Mouse (Mus musculus): ENCODE data around the gene Il2rb. TPM values are rescaled to one million over a fixed set of nuclear protein-coding genes. Genes with fewer than 3 reads are reported as not detected.

Gene Il2rb
- polyA plus RNA-seq (2014; fragmentation: Nextera tagmentation; extraction: Ambion mirVana), result not detected in 2 replicates

- DNase-seq (ENCODE audit: low spot score, missing footprints), result no peak
- H3K9me3 ChIP-seq (ENCODE audit: control insufficient read depth, low read length), result no peaks in the 10 kb centered on the region
- no peak within 1 kb of the TSS for H3K4me3 ChIP-seq (ENCODE audit: low read depth, low read length)
- H3K4me1 ChIP-seq (ENCODE audit: control insufficient read depth, insufficient read depth, low read length), result no peaks in the 10 kb centered on the region
- no peaks in the 10 kb centered on the region for H3K27me3 ChIP-seq (ENCODE audit: control insufficient read depth, insufficient read depth, low read length)
- H3K36me3 ChIP-seq (ENCODE audit: control insufficient read depth, insufficient read depth, low read length), result no peaks in the 10 kb centered on the region
- no peak within 1 kb of the TSS for H3K4me2 ChIP-seq
- WGBS, result 86% methylated on average over 11 of the region's 11 CpGs
- ATAC-seq (ENCODE audit: low FRiP score), result no peak
- H3K27ac ChIP-seq (ENCODE audit: low read depth, low read length), result no peak within 1 kb of the TSS
- no peak within 1 kb of the TSS for H3K9ac ChIP-seq (ENCODE audit: low read length)
Measured at GRCm38 (mm10) chr15:78494968-78495406, at the start of gene Il2rb. Gene Il2rb (minus strand): TSS chr15:78495271.

- Histone ChIP-seq H3K4me2 (no peak within 1 kb of the TSS), H3K9me3 (ENCODE audit: control insufficient read depth, low read length) (no peaks in the 10 kb centered on the region), H3K36me3 (ENCODE audit: control insufficient read depth, insufficient read depth, low read length) (no peaks in the 10 kb centered on the region), H3K4me3 (ENCODE audit: low read depth, low read length) (no peak within 1 kb of the TSS), H3K9ac (ENCODE audit: low read length) (no peak within 1 kb of the TSS), H3K27me3 (ENCODE audit: control insufficient read depth, insufficient read depth, low read length) (no peaks in the 10 kb centered on the region), H3K4me1 (ENCODE audit: control insufficient read depth, insufficient read depth, low read length) (peaks cover 8% of the 10 kb centered on the region), H3K27ac (ENCODE audit: low read depth, low read length) (no peak within 1 kb of the TSS)
- WGBS, result 13% methylated on average over 14 of the region's 14 CpGs
- ATAC-seq (ENCODE audit: low FRiP score) (no peak), DNase-seq (ENCODE audit: low spot score, missing footprints) (peak; percentile 70)
Measured at GRCm38 (mm10) chr15:78544561-78545001, 49.5 kb upstream of the Il2rb start, which contains the start of gene Sstr3. Gene Sstr3 (minus strand): TSS chr15:78544685.

- no peak overlapping the region for H3K9ac ChIP-seq (ENCODE audit: low read length)
- no peaks in the 10 kb centered on the region for H3K9me3 ChIP-seq (ENCODE audit: control insufficient read depth, low read length)
- H3K36me3 ChIP-seq (ENCODE audit: control insufficient read depth, insufficient read depth, low read length), result no peaks in the 10 kb centered on the region
- H3K27ac ChIP-seq (ENCODE audit: low read depth, low read length), result no peak overlapping the region
- no peak overlapping the region for H3K4me3 ChIP-seq (ENCODE audit: low read depth, low read length)
- ATAC-seq (ENCODE audit: low FRiP score) (no peak), DNase-seq (ENCODE audit: low spot score, missing footprints) (peak; percentile 56)
- H3K4me2 ChIP-seq, result no peak overlapping the region
- WGBS, result 80% methylated on average over 15 of the region's 15 CpGs
- no peaks in the 10 kb centered on the region; the same call in 1 of the 2 replicates for H3K27me3 ChIP-seq (ENCODE audit: control insufficient read depth, insufficient read depth, low read length)
- peaks cover 8% of the 10 kb centered on the region for H3K4me1 ChIP-seq (ENCODE audit: control insufficient read depth, insufficient read depth, low read length)
Measured at GRCm38 (mm10) chr15:78544041-78544440, 49.0 kb upstream of the Il2rb start.

- H3K4me2 ChIP-seq, result no peak overlapping the region
- no peaks in the 10 kb centered on the region; the same call in 1 of the 2 replicates for H3K27me3 ChIP-seq (ENCODE audit: control insufficient read depth, insufficient read depth, low read length)
- no peak overlapping the region for H3K9ac ChIP-seq (ENCODE audit: low read length)
- no peaks in the 10 kb centered on the region for H3K36me3 ChIP-seq (ENCODE audit: control insufficient read depth, insufficient read depth, low read length)
- ATAC-seq (ENCODE audit: low FRiP score), result no peak
- DNase-seq (ENCODE audit: low spot score, missing footprints), result peak; percentile 64
- WGBS, result 81% methylated on average over 7 of the region's 7 CpGs
- H3K4me1 ChIP-seq (ENCODE audit: control insufficient read depth, insufficient read depth, low read length), result 0 out of 2 replicates have a peak, but pooled peaks cover 2% of the 10 kb centered on the region
- no peak overlapping the region for H3K27ac ChIP-seq (ENCODE audit: low read depth, low read length)
- H3K9me3 ChIP-seq (ENCODE audit: control insufficient read depth, low read length), result no peaks in the 10 kb centered on the region
- H3K4me3 ChIP-seq (ENCODE audit: low read depth, low read length), result no peak overlapping the region
Measured at GRCm38 (mm10) chr15:78542767-78543303, 47.8 kb upstream of the Il2rb start.

- no peaks in the 10 kb centered on the region; the same call in 1 of the 2 replicates for H3K27me3 ChIP-seq (ENCODE audit: control insufficient read depth, insufficient read depth, low read length)
- peak; percentile 62 for DNase-seq (ENCODE audit: low spot score, missing footprints)
- no peak overlapping the region for H3K27ac ChIP-seq (ENCODE audit: low read depth, low read length)
- 0 out of 2 replicates have a peak, but pooled peaks cover 2% of the 10 kb centered on the region for H3K4me1 ChIP-seq (ENCODE audit: control insufficient read depth, insufficient read depth, low read length)
- H3K9ac ChIP-seq (ENCODE audit: low read length), result no peak overlapping the region
- no peak overlapping the region for H3K4me2 ChIP-seq
- no peaks in the 10 kb centered on the region for H3K9me3 ChIP-seq (ENCODE audit: control insufficient read depth, low read length)
- 82% methylated on average over 3 of the region's 3 CpGs for WGBS
- H3K36me3 ChIP-seq (ENCODE audit: control insufficient read depth, insufficient read depth, low read length), result no peaks in the 10 kb centered on the region
- ATAC-seq (ENCODE audit: low FRiP score), result no peak
- H3K4me3 ChIP-seq (ENCODE audit: low read depth, low read length), result no peak overlapping the region
Measured at GRCm38 (mm10) chr15:78542098-78542766, 47.2 kb upstream of the Il2rb start.

- Histone ChIP-seq H3K27ac (ENCODE audit: low read depth, low read length) (no peak overlapping the region), H3K27me3 (ENCODE audit: control insufficient read depth, insufficient read depth, low read length) (no peaks in the 10 kb centered on the region; the same call in 1 of the 2 replicates), H3K4me2 (no peak overlapping the region), H3K9ac (ENCODE audit: low read length) (no peak overlapping the region), H3K4me3 (ENCODE audit: low read depth, low read length) (no peak overlapping the region), H3K36me3 (ENCODE audit: control insufficient read depth, insufficient read depth, low read length) (no peaks in the 10 kb centered on the region), H3K4me1 (ENCODE audit: control insufficient read depth, insufficient read depth, low read length) (0 out of 2 replicates have a peak, but pooled peaks cover 2% of the 10 kb centered on the region), H3K9me3 (ENCODE audit: control insufficient read depth, low read length) (no peaks in the 10 kb centered on the region)
- DNase-seq (ENCODE audit: low spot score, missing footprints) (peak; percentile 60), ATAC-seq (ENCODE audit: low FRiP score) (no peak)
- 88% methylated on average over 3 of the region's 3 CpGs for WGBS
Measured at GRCm38 (mm10) chr15:78541606-78542005, 46.5 kb upstream of the Il2rb start.

GRCm38 (mm10) chr15:78541036-78541435 lies 46.0 kb upstream of the Il2rb start:
- Histone ChIP-seq H3K4me2 (no peak overlapping the region), H3K9ac (ENCODE audit: low read length) (no peak overlapping the region), H3K27me3 (ENCODE audit: control insufficient read depth, insufficient read depth, low read length) (no peaks in the 10 kb centered on the region; the same call in 1 of the 2 replicates), H3K27ac (ENCODE audit: low read depth, low read length) (no peak overlapping the region), H3K4me3 (ENCODE audit: low read depth, low read length) (no peak overlapping the region), H3K4me1 (ENCODE audit: control insufficient read depth, insufficient read depth, low read length) (peaks cover 3% of the 10 kb centered on the region; the same call in 1 of the 2 replicates), H3K36me3 (ENCODE audit: control insufficient read depth, insufficient read depth, low read length) (no peaks in the 10 kb centered on the region), H3K9me3 (ENCODE audit: control insufficient read depth, low read length) (no peaks in the 10 kb centered on the region)
- ATAC-seq (ENCODE audit: low FRiP score) (no peak), DNase-seq (ENCODE audit: low spot score, missing footprints) (peak; percentile 10)
- WGBS, result 89% methylated on average over 3 of the region's 3 CpGs

- no peak for ATAC-seq (ENCODE audit: low FRiP score)
- Histone ChIP-seq H3K27ac (ENCODE audit: low read depth, low read length) (no peak overlapping the region), H3K9me3 (ENCODE audit: control insufficient read depth, low read length) (no peaks in the 10 kb centered on the region), H3K4me3 (ENCODE audit: low read depth, low read length) (no peak overlapping the region), H3K4me2 (no peak overlapping the region), H3K4me1 (ENCODE audit: control insufficient read depth, insufficient read depth, low read length) (peaks cover 12% of the 10 kb centered on the region; the same call in 1 of the 2 replicates), H3K9ac (ENCODE audit: low read length) (0 out of 2 replicates have a peak overlapping the region, but pooled peaks have one; percentile 5), H3K36me3 (ENCODE audit: control insufficient read depth, insufficient read depth, low read length) (no peaks in the 10 kb centered on the region), H3K27me3 (ENCODE audit: control insufficient read depth, insufficient read depth, low read length) (peaks cover 2% of the 10 kb centered on the region; the same call in 1 of the 2 replicates)
- WGBS, result 46% methylated on average over 10 of the region's 10 CpGs
- DNase-seq (ENCODE audit: low spot score, missing footprints), result peak; percentile 75
Measured at GRCm38 (mm10) chr15:78535723-78536421, 40.8 kb upstream of the Il2rb start.
